Mouse (Mus musculus) ES-E14 (cell line): ENCODE measurements around the gene Srgap1. TPM values are rescaled to one million over a fixed set of nuclear protein-coding genes. Genes with fewer than 3 reads are reported as not detected.

ENCODE experiments used
- DNase-seq: peaks from one replicate; pipeline ENCODE4 v3.0.0-alpha.2; 2013; ENCODE audit warnings: low read depth, low spot score
- H3K27ac ChIP-seq: 2 replicates; pipeline ENCODE4 v1.5.1; 2012; ENCODE audit warnings: low read depth, mild to moderate bottlenecking, low read length, moderate library complexity, mixed read lengths; ENCODE audit not compliant: poor library complexity, insufficient read depth, severe bottlenecking
- H3K36me3 ChIP-seq: 2 replicates; pipeline ENCODE4 v1.6.1; 2012; ENCODE audit warnings: mild to moderate bottlenecking, low read length, moderate library complexity, mixed read lengths; ENCODE audit not compliant: control insufficient read depth, poor library complexity, insufficient read depth, severe bottlenecking
- H3K4me1 ChIP-seq, 2 experiments: fragments of 150-350 bp in 1 of 2; sonication (generic) in 1 of 2; 2 replicates each; pipeline ENCODE4 v1.6.1; 2012; ENCODE audit warnings: low read length in 2 of 2, mild to moderate bottlenecking in 1 of 2, mixed read lengths in 1 of 2; ENCODE audit not compliant: control insufficient read depth in 2 of 2, insufficient read depth in 2 of 2, poor library complexity in 1 of 2
- H3K4me3 ChIP-seq, 2 experiments: fragments of 150-350 bp in 1 of 2; sonication (generic) in 1 of 2; 2 replicates each; pipeline ENCODE4 v1.5.1; 2012; ENCODE audit warnings: low read length in 2 of 2, low read depth in 1 of 2, mild to moderate bottlenecking in 1 of 2, mixed read lengths in 1 of 2; ENCODE audit not compliant: insufficient read depth in 1 of 2, poor library complexity in 1 of 2, severe bottlenecking in 1 of 2
- H3K9ac ChIP-seq: 2 replicates; pipeline ENCODE4 v1.6.1; 2012; ENCODE audit warnings: low read depth, mild to moderate bottlenecking, low read length, mixed read lengths; ENCODE audit not compliant: poor library complexity, insufficient read depth, severe bottlenecking
- H3K9me3 ChIP-seq: fragments of 150-350 bp; sonication (generic); 2 replicates; pipeline ENCODE4 v1.6.1; 2012; ENCODE audit warnings: low read depth, mild to moderate bottlenecking, low read length; ENCODE audit not compliant: control insufficient read depth, insufficient read depth
- CHD2 ChIP-seq: IDR thresholded peaks from 2 replicates; pipeline ENCODE4 v1.6.1; 2014; ENCODE audit warnings: mild to moderate bottlenecking, low read depth, low read length, inconsistent platforms
- HCFC1 ChIP-seq: IDR thresholded peaks from 2 replicates; pipeline ENCODE4 v1.6.1; 2012; ENCODE audit warnings: low read length, inconsistent platforms, borderline replicate concordance; ENCODE audit not compliant: insufficient read depth
- MAFK ChIP-seq: IDR thresholded peaks from 2 replicates; pipeline ENCODE4 v1.6.1; 2014; ENCODE audit warnings: mild to moderate bottlenecking, low read depth, low read length, inconsistent platforms; ENCODE audit not compliant: insufficient read depth
- ZC3H11A ChIP-seq: IDR thresholded peaks from 2 replicates; pipeline ENCODE4 v1.6.1; 2012; ENCODE audit warnings: low read depth, mild to moderate bottlenecking, inconsistent platforms, low read length, borderline replicate concordance
- ZNF384 ChIP-seq: IDR thresholded peaks from 2 replicates; pipeline ENCODE4 v1.6.1; 2012; ENCODE audit warnings: low read depth, low read length, inconsistent platforms
- in situ Hi-C, 2 experiments: fragments of 600-800 bp; cut with MboI; formaldehyde crosslinking; loops; one replicate each; pipeline ENCODE4 v1.15.1; 2025; ENCODE audit warnings: low sequenced_read_pairs in 2 of 2, inconsistent platforms in 1 of 2; ENCODE audit not compliant: unreplicated experiment in 2 of 2
- total RNA-seq: library from RNA; depleted of rRNA; stranded (reverse); fragments of 300-350 nt; gene quantifications from 2 replicates; pipeline ENCODE4 v1.2.3, GENCODE M21; 2012

Srgap1 gene
- total RNA-seq, 1 experiment = 0.94 TPM

GRCm38 (mm10) chr10:121796027-121796802 is 250.9 kb downstream of the Srgap1 start:
- no peak overlapping the region for H3K9ac ChIP-seq
- no peak for DNase-seq
- H3K27ac ChIP-seq = no peak overlapping the region
- H3K4me3 ChIP-seq = no peak overlapping the region
- TF ChIP-seq HCFC1 (no peak), ZNF384 (no peak), CHD2 (no peak), MAFK (no peak), ZC3H11A (no peak)
- H3K36me3 ChIP-seq = no peaks in the 10 kb centered on the region
- peaks cover 0 to 2% of the 10 kb centered on the region in 2 experiments; a peak in 1 of 4 replicates for H3K4me1 ChIP-seq
- H3K9me3 ChIP-seq = no peaks in the 10 kb centered on the region
- in situ Hi-C loops = no loop called here

- Histone ChIP-seq H3K36me3 (no peaks in the 10 kb centered on the region), H3K4me1 (peaks cover 0 to 2% of the 10 kb centered on the region in 2 experiments; a peak in 1 of 4 replicates), H3K27ac (no peak overlapping the region), H3K9ac (no peak overlapping the region), H3K4me3 (no peak overlapping the region), H3K9me3 (no peaks in the 10 kb centered on the region)
- DNase-seq = no peak
- in situ Hi-C loops = no loop called here
- TF ChIP-seq ZC3H11A (no peak), ZNF384 (no peak), HCFC1 (no peak), CHD2 (no peak), MAFK (no peak)
Measured at GRCm38 (mm10) chr10:121794486-121794885, 252.6 kb downstream of the Srgap1 start.

GRCm38 (mm10) chr10:121792661-121793060 is 254.5 kb downstream of the Srgap1 start:
- Histone ChIP-seq H3K9me3 (no peaks in the 10 kb centered on the region), H3K27ac (no peak overlapping the region), H3K4me3 (no peak overlapping the region), H3K36me3 (no peaks in the 10 kb centered on the region), H3K9ac (no peak overlapping the region), H3K4me1 (peaks cover 0 to 2% of the 10 kb centered on the region in 2 experiments; a peak in 1 of 4 replicates)
- no peak for DNase-seq
- in situ Hi-C loops = no loop called here
- no peak for TF ChIP-seq MAFK
- no peak for TF ChIP-seq ZC3H11A
- TF ChIP-seq CHD2 = no peak
- TF ChIP-seq ZNF384 = no peak
- no peak for TF ChIP-seq HCFC1

- no peak overlapping the region for H3K4me3 ChIP-seq
- TF ChIP-seq ZNF384 (no peak), HCFC1 (no peak), CHD2 (no peak), MAFK (no peak), ZC3H11A (no peak)
- no peak for DNase-seq
- no peaks in the 10 kb centered on the region for H3K9me3 ChIP-seq
- no peaks in the 10 kb centered on the region for H3K36me3 ChIP-seq
- H3K4me1 ChIP-seq = peaks cover 0 to 2% of the 10 kb centered on the region in 2 experiments; a peak in 1 of 4 replicates
- no peak overlapping the region for H3K27ac ChIP-seq
- in situ Hi-C loops = no loop called here
- H3K9ac ChIP-seq = no peak overlapping the region
Measured at GRCm38 (mm10) chr10:121790078-121790477, 257.0 kb downstream of the Srgap1 start.
